Mouse (Mus musculus) natural killer cell, adult 2 months (primary cell): ENCODE results near the gene Fbxl13.

Source experiments
- DNase-seq, 2 experiments: peaks; one replicate each; pipeline ENCODE4 v3.0.0; 2022; ENCODE audit warnings: low spot score in 2 of 2

Gene Fbxl13

DNA sequence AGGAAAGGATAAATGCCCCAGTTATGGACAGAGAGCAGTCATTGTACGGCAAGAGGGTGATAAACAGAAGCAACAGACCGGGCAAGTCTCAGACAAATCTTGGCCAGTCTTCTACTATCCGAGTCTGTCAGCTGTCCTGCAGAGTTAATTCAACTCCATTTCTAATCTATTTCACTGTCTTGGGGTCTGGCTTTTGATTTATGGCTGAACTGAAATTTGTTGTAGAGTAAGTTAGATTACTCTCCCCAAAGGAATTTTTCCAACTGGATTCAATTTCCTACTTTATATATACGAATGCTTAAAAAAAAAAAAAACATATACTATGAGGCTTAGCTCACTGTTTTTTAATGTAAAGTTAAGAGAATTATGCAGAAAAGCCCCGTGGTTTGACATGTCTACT is 158.6 kb downstream of the Fbxl13 start:
- DNase-seq, result no peak

DNA sequence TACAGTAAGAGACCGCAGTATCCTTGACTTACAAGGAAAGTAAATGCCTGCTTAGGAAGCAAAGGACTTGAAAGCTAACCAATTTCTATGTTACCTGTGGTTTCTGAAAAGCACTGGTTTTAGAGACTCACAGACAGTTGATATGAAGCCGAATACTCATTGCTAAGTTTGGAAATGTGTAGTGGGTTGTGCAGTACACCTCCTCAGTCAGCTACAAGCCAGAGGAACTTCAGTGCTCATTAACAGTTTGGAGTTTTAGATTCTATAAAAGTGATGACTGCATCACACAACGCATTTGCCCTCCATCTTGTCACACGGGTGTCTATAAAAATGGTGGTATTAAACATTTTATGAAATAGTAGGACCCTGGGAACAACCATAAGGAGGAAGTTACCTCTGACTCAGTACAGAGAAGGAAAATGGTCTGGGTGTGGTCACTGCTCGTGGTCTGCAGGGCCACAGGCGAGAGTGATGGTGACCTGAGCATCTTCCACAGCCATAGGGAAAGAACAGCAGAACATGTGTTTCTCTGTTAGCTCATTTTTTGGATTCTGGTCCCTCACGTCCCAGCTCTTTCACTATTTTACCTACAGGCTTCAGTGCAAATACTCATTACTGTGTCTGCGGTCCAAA is 160.1 kb downstream of the Fbxl13 start:
- DNase-seq, result no peak

DNA sequence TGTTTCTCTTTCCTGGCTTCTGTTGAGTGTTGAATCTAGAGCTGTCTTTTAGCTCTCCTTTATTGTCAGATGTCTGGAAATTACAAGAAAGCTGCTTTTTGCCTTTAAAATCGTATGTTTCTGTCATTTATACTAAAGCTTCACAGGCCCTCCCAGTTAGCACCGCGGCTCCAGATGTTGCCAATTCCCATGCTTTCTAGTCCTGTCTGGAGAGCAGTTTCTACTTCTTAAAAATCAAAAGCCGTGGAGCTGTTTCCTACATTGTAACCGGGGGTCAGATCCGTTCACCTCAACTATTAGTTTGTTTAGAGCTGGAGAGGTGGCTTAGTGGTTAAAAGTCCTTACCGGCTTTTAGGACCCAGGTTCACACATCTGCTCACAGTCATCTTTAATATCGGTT is 162.2 kb downstream of the Fbxl13 start:
- no peak for DNase-seq

DNA sequence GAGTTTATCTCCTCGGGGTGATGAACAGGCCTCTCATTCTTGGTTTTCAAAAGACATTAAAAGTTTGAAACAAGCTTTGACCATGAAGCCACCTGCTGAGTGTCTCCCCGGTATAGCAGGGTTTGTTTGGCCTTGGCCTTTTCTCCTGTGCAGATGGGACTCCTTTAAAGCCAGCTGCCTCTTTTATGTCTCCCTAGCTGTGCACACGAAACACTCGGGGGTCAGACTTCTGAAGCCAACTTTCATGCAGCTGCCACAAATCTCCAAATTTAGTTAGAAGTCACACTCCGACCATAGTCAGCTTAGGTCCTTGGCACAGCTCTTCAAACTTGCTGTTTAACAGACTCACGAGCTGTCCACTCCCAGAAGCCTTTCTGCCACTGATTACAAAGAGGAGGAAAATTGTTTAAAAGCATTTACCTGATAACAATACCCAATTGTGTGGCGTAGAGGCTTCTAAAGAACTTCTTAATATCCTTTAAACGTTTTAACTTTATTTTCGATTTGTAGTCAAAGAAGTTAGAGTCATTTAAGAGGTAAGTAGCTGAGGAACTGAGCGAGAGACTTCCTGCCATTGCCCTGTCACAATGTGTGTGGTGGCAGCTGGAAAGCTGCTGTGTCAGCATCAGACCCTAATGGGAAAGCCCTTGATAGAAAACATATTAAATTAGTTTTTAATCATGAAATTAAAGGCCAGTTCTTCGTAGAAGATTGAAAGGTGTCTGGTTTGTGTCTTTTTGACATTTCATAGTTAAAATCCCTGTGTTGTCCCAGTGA is 162.8 kb downstream of the Fbxl13 start:
- DNase-seq, result no peak

DNA sequence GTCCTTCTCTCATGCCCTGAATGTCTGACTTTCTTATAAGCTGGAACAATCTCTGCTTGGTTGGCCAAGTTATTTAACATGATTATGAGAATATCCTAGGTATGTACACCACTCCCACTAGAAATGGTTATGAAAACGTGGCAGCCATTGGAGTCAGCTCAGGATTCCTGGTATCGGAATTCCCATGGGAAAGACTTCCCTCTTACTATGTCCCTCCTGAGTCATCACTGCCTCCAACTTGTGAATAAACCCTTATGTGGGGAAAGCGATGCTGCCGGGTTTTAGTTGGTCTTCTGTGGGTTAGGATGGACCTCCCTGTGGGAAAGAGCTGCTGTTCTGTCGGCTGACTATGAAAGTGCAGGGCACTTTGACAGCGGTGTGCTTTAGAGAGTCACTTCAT is 163.9 kb downstream of the Fbxl13 start:
- DNase-seq, result no peak

DNA sequence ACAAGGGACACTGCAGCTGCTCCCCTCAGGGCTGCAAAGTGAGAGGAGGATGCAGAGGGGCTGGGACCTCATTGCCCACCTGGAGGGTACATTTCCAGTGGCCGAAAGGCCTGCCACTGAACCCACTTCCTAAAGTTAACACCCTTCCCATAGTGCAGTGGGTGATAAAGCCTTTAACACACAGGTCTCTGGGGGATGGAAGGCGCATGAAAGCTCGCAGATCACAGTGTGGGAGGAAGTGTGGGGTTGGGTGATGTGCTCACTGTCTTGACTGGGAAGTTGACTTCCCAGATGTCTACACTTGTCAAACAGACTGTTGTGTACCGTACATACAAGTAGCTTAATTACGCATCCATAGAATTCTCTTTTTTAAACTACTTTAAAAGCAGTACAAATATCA is 165.7 kb downstream of the Fbxl13 start:
- DNase-seq, result no peak

DNA sequence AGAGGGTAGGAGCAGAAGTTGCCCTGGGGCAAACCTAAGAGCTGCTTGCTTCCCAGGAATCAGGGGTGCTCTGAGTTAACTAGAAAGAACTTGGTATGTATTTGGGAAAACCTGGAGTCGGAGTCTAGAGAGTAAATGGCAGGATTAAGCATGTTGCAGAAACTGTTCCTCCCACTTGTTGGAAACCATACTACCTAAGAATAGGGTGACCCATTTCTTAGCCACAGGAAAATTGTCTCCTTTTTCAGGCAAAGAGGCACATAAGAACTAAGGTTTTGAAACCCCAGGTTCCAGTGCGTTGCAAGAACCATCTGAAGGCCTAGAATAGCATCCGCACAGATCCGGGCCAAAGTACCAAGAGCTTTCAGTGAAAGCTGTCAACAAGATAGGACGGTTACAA is 167.0 kb downstream of the Fbxl13 start:
- DNase-seq, result no peak

DNA sequence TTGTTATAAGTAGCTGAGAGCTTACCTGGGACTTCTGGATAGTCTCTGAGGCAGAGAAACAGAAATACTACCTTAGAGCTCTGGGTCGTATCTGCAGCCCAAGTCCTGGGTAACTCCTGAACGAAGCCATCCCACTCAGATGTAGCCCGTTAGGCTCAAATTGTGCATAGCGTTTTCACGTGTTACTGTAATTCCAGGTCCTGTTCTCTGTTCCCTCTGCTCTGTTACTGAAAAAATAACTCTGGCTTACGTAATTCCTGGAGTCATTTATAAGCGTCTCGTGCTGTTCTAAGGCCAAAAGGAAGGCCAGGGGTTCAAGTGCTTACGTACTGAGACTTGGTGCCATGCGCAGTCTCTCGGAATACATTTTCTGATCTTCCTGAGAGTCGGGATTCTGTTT is 177.3 kb downstream of the Fbxl13 start:
- no peak for DNase-seq

DNA sequence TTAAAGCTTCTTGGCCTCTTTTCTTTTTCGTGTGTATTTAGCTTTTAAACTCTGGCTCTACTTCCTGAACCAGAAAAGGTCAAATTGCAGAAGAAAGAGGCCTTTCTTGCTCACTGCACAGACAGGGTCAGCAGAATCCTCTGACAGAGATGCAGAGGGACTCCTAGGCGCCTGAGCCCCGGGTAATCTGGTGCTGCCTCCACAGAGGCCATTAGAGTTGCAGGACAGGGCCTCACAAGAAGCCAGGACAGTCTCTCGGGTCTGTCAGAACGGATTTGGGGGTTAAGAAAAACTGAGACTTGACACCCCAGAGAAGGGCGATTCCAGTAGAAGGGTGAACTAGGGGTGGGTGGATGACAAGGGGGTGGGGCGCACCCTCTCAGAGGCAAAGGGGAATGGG is 178.0 kb downstream of the Fbxl13 start:
- DNase-seq, result no peak

DNA sequence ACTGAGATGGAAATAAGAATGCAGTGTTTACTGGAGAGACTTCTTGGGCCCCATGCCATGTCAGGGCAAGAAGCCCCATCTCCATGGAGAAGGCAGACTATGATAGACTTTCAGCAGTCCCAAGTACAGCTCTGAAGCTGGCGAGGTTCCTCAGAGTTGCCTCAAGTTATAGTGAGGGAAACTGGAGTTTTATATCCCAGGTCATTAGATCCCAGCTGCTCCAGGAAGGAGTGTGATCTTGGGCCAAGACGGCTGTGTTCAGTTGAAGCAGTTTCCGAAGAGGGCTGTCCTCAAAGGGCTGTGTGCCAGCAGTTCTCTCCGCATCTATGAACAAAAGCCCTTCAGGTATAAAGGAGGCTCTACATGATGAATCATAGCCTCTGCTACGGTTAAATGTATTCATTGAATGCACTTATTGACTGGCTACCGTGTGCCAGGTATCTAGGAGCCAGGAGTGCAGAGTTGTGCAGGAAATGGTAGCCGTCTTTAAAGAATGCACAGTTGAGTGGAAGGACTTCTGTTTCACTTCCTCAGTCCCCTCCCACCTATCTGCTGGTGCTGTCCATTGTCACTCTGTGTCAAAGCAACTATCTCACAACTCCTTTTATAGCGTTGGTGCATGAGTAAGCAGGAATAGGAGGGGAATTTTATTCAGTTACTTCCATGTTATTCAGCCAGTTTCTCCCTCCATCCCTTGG is 204.5 kb downstream of the Fbxl13 start:
- no peak for DNase-seq

DNA sequence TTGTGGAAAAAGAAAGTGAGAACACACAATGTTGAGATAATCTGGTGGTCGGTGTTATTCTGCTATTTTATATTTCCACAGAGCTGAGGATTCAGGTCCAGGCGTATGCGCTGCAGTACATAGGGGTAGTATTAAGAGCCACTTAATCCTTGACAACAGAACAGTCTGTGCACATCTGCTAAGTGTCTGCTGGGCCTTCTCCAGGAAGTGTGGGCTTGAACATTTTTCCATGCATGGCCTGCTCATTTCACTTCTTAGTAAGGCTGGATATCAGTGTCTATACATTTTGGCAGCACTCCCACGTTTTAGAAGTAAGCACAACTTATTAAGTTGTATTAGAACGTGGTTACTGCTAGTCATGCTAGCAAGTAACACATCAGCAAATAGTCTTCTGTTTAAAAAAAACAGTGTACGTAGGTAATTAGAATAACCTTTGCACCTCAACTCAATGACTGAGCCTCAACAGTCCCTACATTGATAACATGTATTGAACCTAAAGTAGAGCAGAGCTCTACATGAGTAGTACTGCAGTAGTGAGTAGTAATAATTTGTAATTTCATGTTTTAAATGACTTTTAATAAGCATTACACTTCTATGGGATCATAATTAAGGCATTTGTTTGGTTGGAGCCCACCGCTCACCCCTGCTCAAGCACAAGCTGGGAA is 205.9 kb downstream of the Fbxl13 start:
- DNase-seq, result no peak

DNA sequence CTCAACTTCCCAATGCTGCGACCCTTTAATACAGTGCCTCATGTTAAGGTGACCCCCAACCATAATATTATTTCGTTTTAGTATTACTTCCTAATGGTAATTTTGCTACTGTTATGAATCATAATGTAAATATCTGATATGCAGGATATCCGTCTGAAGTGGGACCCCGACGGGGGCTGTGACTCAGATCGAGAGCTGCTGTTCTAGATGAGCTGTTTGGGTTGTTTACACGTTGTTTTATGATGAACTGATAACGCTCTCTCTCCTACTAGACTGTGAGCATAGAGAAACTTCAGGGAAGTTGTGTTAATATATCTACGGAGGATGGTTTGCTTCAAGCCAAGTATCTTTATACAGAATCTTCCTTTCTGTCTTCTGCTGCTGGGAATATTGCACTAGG is 207.0 kb downstream of the Fbxl13 start:
- DNase-seq, result no peak

DNA sequence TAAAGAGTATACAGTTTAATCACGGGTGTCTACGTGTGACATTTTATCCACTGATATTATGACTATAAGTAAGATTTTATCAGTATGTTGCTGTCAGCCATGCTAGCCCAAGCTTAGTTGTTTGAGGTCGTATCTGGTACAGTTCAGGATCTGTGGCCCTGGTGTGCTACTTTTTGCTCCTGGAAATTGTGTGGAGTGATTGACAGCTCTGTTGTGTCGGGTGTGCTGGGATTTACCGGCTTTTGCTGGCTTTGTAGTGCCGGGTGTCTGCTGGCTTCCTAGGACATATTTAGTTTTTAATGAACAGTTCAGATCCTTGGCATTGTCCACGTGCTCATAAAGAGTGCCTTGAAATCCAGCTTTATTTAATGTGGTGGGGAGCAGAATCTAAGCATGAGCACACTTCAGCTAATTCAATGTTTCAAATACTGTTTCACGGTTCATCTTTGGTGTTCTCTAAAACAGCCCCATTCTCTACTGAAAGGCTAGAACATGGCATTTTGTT is 208.9 kb downstream of the Fbxl13 start:
- no peak for DNase-seq

DNA sequence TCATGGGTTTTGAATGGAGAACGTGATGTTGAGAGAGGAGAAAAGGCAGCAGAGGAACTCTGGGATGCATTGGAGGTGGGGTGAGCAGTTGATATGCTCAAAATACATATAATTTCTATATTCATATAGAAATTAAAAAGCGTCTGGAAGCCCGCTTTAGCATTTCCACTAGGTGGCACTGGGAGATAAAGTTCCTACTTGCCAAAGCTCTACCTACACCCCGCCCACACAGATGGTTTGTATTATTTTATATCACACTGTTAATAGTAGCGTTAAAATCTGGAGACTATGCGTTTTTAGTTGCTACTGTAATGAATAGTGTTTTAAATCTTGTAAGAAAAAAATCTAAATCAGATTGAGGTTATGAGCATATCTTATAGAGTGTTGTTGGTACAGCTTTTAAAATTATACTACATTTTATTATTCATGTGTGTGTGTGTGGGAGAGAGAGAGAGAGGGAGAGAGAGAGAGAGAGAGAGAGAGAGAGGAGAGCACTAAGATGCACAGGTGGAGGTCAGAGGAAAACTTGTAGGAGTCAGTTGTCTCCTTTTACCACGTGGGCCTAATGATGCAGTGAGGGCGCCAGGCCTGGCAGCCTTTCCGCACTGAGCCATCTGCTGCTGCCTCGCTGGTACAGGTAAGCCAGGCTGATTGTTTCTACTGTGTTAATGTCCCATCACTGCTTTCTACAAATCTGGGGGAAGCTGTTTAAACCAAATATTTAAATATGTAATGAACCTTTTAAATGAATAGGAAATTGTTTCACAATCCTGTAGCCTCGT is 211.1 kb downstream of the Fbxl13 start:
- no peak for DNase-seq
